ENCODE assay signal across 17 mouse cellular contexts in genomic region chr13:21797163-21797562, GRCm38 (mm10). TPM values are rescaled to one million over a fixed set of nuclear protein-coding genes. Genes with fewer than 3 reads are reported as not detected.
"Had no signal": no experiment of that assay in that cellular context is flagged by ENCODE, and none has a peak within 500 bp of the region (broad histone marks: within the 10 kb centered on the region; RNA-seq: fewer than 3 reads in every experiment).

No protein-coding gene starts in this region.

RNA-seq across cellular contexts. Expression of gene Hist1h2bp, which starts 9.9 kb away (rescaled TPM):
- polyA plus RNA-seq: kidney, adult 2 months; macrophage; urinary bladder, adult 2 months had no signal

RNA-seq across cellular contexts. Expression of gene Hist1h2an, which starts 10.1 kb away (rescaled TPM):
- polyA plus RNA-seq: kidney, postnatal 0 days; macrophage; neural tube, embryonic 13.5 days; urinary bladder, adult 2 months had no signal

RNA-seq across cellular contexts. Expression of gene Hist1h2ao, which starts 13.1 kb away (rescaled TPM):
- polyA plus RNA-seq: intestine, postnatal 0 days; kidney, adult 2 months; kidney, embryonic 14.5 days; kidney, postnatal 0 days; large intestine, adult 2 months; limb, embryonic 13.5 days; liver, postnatal 0 days; lung, postnatal 0 days; macrophage; midbrain, embryonic 12.5 days; midbrain, embryonic 15.5 days; myocyte; neural tube, embryonic 13.5 days; small intestine, adult 2 months; spleen, adult 2 months; testis, adult 2 months; urinary bladder, adult 2 months had no signal

RNA-seq across cellular contexts. Expression of gene Hist1h3i, which starts 14.0 kb away (rescaled TPM):
- polyA plus RNA-seq: macrophage had no signal
